Mouse (Mus musculus): ENCODE measurements around the gene Coil. TPM values are rescaled to one million over a fixed set of nuclear protein-coding genes. Genes with fewer than 3 reads are reported as not detected.

The Coil gene
- 33.7 and 34.2 TPM in 2 replicates for polyA plus RNA-seq (2015; fragmentation: Nextera tagmentation; extraction: Ambion mirVana)

DNA sequence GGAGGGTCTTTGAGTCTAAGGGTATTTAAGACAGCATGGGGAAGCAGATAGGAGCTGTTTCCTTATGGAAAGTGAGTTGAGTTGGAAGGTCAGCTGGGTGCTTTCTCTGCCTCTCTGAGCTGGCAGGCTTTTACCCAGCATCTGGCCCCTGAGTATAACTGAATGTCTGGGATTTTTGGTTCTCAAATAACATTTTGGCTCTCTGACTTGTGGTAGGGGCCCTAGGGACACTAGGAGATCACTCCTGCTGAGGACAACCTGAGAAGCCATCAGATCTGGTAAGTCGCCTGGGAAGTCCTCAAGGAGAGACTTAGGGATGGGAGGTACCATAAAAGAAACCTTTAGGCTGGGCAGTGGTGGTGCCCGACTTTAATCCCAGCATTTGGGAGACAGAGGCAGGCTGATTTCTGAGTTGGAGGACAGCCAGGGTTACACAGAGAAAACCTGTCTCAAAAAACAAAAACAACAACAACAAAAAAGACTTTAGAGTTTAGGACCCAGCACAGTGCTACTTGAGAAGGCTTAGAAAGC lies at the start of gene Coil:
Coil (plus strand) TSS at position 51 of the 531 bp plus-strand sequence.
- Histone ChIP-seq H3K4me1 (peaks cover 9% of the 10 kb centered on the region), H3K36me3 (replicated peaks) (no peaks in the 10 kb centered on the region), H3K27me3 (replicated peaks) (no peaks in the 10 kb centered on the region), H3K4me2 (no peak within 1 kb of the TSS), H3K27ac (no peak within 1 kb of the TSS), H3K9ac (no peak within 1 kb of the TSS), H3K4me3 (no peak within 1 kb of the TSS), H3K9me3 (no peaks in the 10 kb centered on the region)
- 45% methylated on average over 2 of the region's 2 CpGs for WGBS
- no peak for ATAC-seq (replicated peaks)

DNA sequence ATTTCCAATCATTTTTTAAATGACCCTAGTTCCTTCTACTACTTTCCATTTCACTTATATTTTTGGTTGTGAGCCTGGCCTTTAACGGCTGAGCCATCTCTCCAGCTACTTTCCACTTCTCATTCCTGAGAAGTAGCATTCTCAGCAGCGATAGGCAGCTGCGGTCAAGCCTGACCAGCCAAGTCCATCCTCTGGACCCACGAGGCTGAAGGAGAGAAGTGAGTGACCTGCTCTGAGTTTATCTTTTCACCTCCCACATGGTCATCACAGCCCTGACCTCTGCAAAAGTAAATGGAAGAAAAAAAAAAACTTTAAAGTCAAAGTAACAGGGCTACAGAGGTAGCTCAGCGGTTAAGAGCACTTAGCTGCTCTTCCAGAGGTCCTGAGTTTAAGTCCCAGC lies 43.5 kb upstream of the Coil start:
- no peak overlapping the region for H3K27ac ChIP-seq
- no peak overlapping the region for H3K4me3 ChIP-seq
- H3K4me1 ChIP-seq: no peaks in the 10 kb centered on the region
- H3K27me3 ChIP-seq (replicated peaks): no peaks in the 10 kb centered on the region
- ATAC-seq (replicated peaks): no peak
- no peak overlapping the region for H3K4me2 ChIP-seq
- WGBS: 91% methylated on average over 5 of the region's 5 CpGs
- no peaks in the 10 kb centered on the region for H3K9me3 ChIP-seq
- no peak overlapping the region for H3K9ac ChIP-seq
- peaks cover 9% of the 10 kb centered on the region; the same call in 1 of the 2 replicates for H3K36me3 ChIP-seq (replicated peaks)

GRCm38 (mm10) chr11:88931692-88932530 lies 38.1 kb upstream of the Coil start:
- WGBS: 80% methylated on average over 14 of the region's 14 CpGs
- Histone ChIP-seq H3K36me3 (replicated peaks) (peaks cover 9% of the 10 kb centered on the region; the same call in 1 of the 2 replicates), H3K27ac (no peak overlapping the region), H3K9ac (no peak overlapping the region), H3K4me2 (no peak overlapping the region), H3K4me1 (no peaks in the 10 kb centered on the region), H3K27me3 (replicated peaks) (no peaks in the 10 kb centered on the region), H3K9me3 (no peaks in the 10 kb centered on the region), H3K4me3 (no peak overlapping the region)
- no peak for ATAC-seq (replicated peaks)

DNA sequence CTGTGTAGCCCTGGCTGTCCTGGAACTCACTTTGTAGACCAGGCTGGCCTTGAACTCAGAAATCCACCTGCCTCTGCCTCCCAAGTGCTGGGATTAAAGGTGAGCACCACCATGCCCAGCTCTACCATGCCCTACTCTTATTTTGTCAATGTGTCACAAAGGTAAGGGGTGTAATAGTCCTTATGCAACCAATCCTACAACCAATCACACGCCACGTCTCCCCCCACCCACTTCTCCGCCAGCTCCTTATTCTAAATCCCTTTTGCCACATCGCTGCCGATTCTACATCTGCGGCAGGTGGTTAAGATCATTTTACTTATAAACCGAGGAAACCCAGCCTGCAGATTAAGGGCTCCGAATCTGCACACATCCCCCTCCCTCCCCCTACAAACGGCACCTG lies 37.0 kb upstream of the Coil start:
- WGBS: 92% methylated on average over 9 of the region's 9 CpGs
- ATAC-seq (replicated peaks): no peak
- no peak overlapping the region for H3K27ac ChIP-seq

DNA sequence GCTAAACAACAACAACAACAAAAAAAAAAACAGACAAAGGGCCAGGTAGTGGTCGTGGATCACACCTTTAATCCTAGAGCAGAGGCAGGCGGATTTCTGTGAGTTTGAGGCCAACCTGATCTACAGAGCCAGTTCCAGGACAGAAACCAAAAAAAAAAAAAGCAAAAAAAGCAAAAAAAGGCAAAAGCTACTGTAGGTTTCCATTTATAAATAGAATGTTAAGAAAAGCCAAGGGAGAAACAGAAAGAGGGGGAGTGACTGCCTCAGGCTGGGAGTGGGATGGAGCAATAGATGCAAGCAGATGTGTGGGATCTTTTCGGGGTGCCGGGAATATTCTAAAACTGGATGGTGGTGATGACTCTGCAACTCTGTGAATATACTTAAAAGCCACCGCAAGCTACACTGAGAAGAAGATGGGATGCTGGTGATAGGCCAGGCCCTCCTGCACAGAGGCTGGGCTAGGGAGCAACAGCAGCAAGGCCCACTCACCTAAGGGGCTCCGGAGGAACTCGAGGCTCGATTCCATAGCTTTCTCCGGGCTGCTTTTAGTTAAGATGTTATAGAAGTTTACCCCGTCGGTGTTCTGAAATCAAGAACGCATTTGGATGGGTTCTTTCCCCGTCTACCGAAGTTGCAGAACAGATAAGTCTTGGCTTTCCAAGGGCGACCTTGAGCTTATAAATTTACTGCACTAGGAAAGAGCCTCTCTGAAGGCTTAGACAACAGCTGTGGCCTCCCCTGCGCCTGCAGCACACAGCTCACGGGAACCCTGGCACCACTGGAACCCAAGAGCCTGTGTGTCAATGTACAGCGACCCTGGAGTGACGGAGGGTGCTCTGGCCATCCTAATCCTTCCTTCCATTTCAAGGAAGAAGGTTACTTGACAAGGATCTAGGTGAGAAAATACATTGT lies 35.7 kb upstream of the Coil start:
- no peak for ATAC-seq (replicated peaks)
- WGBS: 95% methylated on average over 19 of the region's 19 CpGs
- no peaks in the 10 kb centered on the region; the same call in 1 of the 2 replicates for H3K36me3 ChIP-seq (replicated peaks)
- H3K4me3 ChIP-seq: no peak overlapping the region
- H3K4me1 ChIP-seq: no peaks in the 10 kb centered on the region
- H3K9ac ChIP-seq: no peak overlapping the region
- H3K27me3 ChIP-seq (replicated peaks): no peaks in the 10 kb centered on the region
- H3K9me3 ChIP-seq: no peaks in the 10 kb centered on the region
- no peak overlapping the region for H3K4me2 ChIP-seq
- H3K27ac ChIP-seq: no peak overlapping the region

More for the DNA sequence above, 37.0 kb upstream of the Coil start:
- Histone ChIP-seq H3K27me3 (replicated peaks) (no peaks in the 10 kb centered on the region), H3K4me1 (no peaks in the 10 kb centered on the region), H3K4me2 (no peak overlapping the region), H3K9me3 (no peaks in the 10 kb centered on the region), H3K4me3 (no peak overlapping the region), H3K9ac (no peak overlapping the region), H3K36me3 (replicated peaks) (peaks cover 8% of the 10 kb centered on the region; the same call in 1 of the 2 replicates)

GRCm38 (mm10) chr11:88937886-88938285 lies 32.2 kb upstream of the Coil start:
- Histone ChIP-seq H3K4me1 (no peaks in the 10 kb centered on the region), H3K4me3 (no peak overlapping the region), H3K27ac (no peak overlapping the region), H3K9me3 (no peaks in the 10 kb centered on the region), H3K4me2 (no peak overlapping the region), H3K36me3 (replicated peaks) (no peaks in the 10 kb centered on the region; the same call in 1 of the 2 replicates), H3K27me3 (replicated peaks) (no peaks in the 10 kb centered on the region), H3K9ac (no peak overlapping the region)
- 92% methylated on average over 2 of the region's 2 CpGs for WGBS
- ATAC-seq (replicated peaks): no peak

DNA sequence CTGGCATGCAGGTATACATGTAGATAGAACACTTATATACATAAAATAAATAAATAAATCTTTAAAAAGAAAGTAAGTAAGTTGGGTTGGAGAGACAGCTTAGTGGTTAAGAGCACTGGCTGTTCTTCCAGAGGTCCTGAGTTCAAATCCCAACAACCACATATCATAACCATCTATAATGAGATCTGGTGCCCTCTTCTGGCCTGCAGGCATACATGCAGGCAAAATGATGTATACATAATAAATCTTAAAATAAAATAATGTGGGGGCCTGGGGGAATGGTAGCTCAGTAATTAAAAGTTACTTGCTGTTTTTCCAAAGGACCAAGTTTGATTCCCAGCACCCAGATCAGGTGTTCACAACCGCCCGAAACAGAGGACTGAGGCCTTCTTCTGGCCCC lies 31.3 kb upstream of the Coil start:
- Histone ChIP-seq H3K36me3 (replicated peaks) (no peaks in the 10 kb centered on the region; the same call in 1 of the 2 replicates), H3K4me2 (no peak overlapping the region), H3K27me3 (replicated peaks) (no peaks in the 10 kb centered on the region), H3K27ac (no peak overlapping the region), H3K9me3 (no peaks in the 10 kb centered on the region), H3K4me3 (no peak overlapping the region), H3K9ac (no peak overlapping the region), H3K4me1 (no peaks in the 10 kb centered on the region)
- no peak for ATAC-seq (replicated peaks)
- 97% methylated on average over 2 of the region's 2 CpGs for WGBS

DNA sequence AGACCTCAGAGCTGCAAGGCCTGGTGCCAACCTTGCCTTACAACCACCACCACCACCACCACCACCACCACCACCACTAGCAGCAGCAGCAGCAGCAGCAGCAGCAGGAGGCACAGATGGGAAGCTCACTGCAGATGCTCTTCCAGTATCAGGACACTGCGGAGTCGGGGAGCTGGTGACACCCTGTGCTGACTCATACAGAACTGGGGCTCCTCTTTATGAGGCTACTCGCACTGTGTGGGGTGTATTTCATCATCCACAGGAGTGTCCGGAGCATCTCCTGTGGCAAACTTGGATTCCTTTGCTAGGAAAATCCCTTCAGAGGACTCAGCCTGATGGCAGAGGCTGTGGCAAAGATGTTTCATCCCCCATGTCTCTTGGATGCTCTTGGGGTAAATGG lies 30.4 kb upstream of the Coil start:
- no peak for ATAC-seq (replicated peaks)
- no peaks in the 10 kb centered on the region for H3K4me1 ChIP-seq
- whole genome bisulfite sequencing: 93% methylated on average over 4 of the region's 4 CpGs

GRCm38 (mm10) chr11:88941489-88941888 lies 28.6 kb upstream of the Coil start:
- no peak overlapping the region for H3K4me2 ChIP-seq
- H3K4me1 ChIP-seq: no peaks in the 10 kb centered on the region
- no peak for ATAC-seq (replicated peaks)
- H3K27ac ChIP-seq: no peak overlapping the region
- peaks cover 4% of the 10 kb centered on the region; the same call in 1 of the 2 replicates for H3K36me3 ChIP-seq (replicated peaks)
- no peaks in the 10 kb centered on the region for H3K27me3 ChIP-seq (replicated peaks)
- H3K9me3 ChIP-seq: no peaks in the 10 kb centered on the region
- WGBS: 84% methylated on average over 12 of the region's 12 CpGs
- H3K4me3 ChIP-seq: no peak overlapping the region
- no peak overlapping the region for H3K9ac ChIP-seq

More for the DNA sequence above, 30.4 kb upstream of the Coil start:
- Histone ChIP-seq H3K27me3 (replicated peaks) (no peaks in the 10 kb centered on the region), H3K9me3 (no peaks in the 10 kb centered on the region), H3K36me3 (replicated peaks) (peaks cover 4% of the 10 kb centered on the region; the same call in 1 of the 2 replicates), H3K9ac (no peak overlapping the region), H3K4me3 (no peak overlapping the region), H3K27ac (no peak overlapping the region), H3K4me2 (no peak overlapping the region)

DNA sequence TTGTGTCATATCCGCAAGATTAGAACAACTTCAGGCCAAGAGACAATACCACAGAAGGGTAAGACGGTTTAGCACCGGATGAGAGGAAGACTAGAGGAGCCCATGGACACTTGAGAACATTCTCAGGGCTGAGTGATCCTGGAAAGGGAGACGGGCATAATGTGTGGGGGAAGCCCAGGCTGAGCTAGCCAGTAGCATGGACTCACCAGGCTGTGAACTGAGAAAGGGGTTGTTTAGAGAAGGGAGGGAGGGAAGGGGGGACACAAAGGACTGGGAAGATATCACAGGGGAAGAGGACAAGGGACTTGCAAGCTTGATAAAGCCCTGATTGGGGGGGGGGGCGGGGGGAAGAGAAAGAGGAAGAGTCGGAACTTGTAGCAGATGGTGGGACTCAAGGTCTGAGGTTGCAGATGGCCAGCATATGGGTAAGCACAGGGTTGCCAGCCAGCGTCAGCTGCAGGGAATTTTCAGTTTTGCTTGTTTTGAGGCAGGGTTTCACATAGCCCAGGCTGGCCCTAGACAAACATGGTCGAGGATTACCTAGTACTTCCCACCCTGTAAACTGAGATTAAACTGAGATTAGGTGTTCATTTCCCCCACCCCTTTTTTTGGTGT lies 24.0 kb upstream of the Coil start:
- Histone ChIP-seq H3K27ac (no peak overlapping the region), H3K4me2 (no peak overlapping the region), H3K27me3 (replicated peaks) (no peaks in the 10 kb centered on the region), H3K4me1 (no peaks in the 10 kb centered on the region), H3K9me3 (no peaks in the 10 kb centered on the region), H3K4me3 (no peak overlapping the region), H3K9ac (no peak overlapping the region), H3K36me3 (replicated peaks) (peaks cover 4% of the 10 kb centered on the region; the same call in 1 of the 2 replicates)
- ATAC-seq (replicated peaks): no peak
- WGBS: 71% methylated on average over 8 of the region's 8 CpGs

GRCm38 (mm10) chr11:88948896-88949295 lies 21.2 kb upstream of the Coil start:
- no peak for ATAC-seq (replicated peaks)
- H3K27me3 ChIP-seq (replicated peaks): no peaks in the 10 kb centered on the region
- H3K4me3 ChIP-seq: no peak overlapping the region
- H3K27ac ChIP-seq: no peak overlapping the region
- peaks cover 4% of the 10 kb centered on the region; the same call in 1 of the 2 replicates for H3K4me1 ChIP-seq
- peaks cover 4% of the 10 kb centered on the region; the same call in 1 of the 2 replicates for H3K36me3 ChIP-seq (replicated peaks)
- no peak overlapping the region for H3K4me2 ChIP-seq
- H3K9me3 ChIP-seq: no peaks in the 10 kb centered on the region
- WGBS: 81% methylated on average over 8 of the region's 8 CpGs
- no peak overlapping the region for H3K9ac ChIP-seq
